Mouse (Mus musculus) kidney, postnatal 36 days (tissue): ENCODE data around the gene Ap1s3.
A peak's percentile ranks its signal among the peaks of the same experiment; 100 is the strongest.
"Not testable (repeated sequence)": the region's sequence is repeated elsewhere in the genome, so short reads cannot be mapped to it uniquely, and the experiment has no call there.

Experiments used
- DNase-seq, 2 experiments: peaks; one replicate each; pipeline ENCODE4 v3.0.0; 2021 to 2022; ENCODE audit warnings: mixed read lengths in 2 of 2

Gene Ap1s3

DNA sequence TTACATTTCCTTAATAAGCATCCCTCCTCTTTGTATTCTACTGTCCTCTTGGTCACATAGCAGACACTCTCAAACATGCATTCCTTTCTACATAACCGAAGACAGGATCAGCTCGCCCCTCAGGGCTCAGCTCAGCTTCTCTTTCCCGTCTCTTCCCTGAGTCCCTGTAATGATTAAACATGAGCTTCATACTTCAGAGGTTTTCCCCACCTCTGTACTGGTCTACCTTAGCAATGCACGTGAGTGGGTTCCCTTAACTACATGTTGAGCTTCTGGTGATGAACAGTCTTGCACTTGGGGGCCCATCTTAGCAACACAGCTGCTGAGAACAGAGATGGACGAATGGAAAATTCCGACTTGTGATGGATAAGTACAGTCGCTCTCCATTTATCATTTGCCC lies 12.2 kb downstream of the Ap1s3 start:
- no peak for DNase-seq

DNA sequence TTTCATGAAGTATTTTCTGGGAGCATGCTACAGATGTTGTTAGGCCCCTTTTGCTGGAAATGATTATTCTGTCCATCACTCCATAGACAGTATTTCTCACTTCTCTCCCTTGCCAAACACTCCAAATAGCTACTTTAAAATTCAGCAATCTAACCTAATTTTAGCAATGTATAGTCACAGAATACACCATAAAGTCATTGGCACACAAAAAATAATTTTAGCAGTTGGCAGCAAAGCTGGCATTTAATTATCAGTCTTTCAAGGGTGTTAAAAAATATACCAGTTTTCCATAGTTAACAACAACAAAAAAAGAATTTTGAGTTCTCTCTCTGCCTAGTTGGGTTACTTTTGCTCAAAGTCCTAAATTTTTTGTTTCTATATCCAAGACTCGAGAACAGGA lies 14.4 kb downstream of the Ap1s3 start:
- DNase-seq = no peak

DNA sequence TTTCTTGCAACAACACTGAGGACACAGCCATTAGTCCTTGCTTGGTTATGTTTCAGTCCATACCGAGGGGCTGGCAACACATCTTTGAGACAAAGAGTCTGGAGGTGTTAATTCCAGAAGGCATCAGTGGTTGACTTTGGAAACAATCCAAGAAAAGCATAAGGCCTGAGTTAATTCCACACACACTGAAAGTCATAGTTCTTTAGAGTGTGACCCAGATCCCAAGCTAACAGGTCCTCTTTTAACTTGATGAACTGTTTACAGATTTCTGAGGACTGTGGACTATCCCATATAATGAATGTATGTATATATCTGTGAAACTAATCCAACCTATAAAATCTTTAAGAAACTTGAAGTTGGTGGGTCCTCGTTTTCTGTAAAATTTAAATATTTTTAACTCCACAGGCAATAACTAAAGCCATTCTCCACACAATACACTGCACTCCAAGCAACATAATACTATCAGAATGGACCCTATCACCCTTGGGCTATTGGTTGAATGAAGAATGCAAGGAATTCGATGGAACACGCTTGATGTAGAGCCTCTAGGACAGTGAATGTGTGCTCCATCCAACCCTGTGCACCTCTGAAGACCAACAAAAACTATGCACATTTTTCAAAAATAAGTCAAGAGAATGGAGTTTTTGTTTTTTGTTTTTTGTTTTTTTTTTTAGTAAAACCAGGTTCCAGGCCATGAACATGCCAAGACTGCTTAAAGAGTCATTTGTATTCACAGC lies 15.8 kb downstream of the Ap1s3 start:
- no peak for DNase-seq

DNA sequence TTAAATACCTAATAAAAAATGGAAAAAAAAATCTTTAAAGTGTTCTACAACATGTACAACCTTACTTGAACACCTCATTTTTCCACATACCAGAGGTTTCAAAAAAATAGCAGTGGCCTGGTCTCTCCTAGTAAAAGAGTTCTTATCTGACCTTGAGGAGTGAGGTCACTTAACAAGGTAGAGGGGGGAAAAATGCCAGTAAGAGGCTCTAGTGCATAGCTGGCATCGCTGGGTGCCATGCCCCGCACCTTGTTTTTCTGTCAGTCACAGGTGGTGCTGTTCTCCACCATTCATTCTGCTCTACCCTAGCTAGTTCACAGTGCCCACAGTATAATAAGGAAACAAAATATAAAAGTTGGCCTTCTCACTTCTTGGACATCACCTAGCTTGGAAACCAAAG lies 16.8 kb downstream of the Ap1s3 start:
- no peak for DNase-seq

DNA sequence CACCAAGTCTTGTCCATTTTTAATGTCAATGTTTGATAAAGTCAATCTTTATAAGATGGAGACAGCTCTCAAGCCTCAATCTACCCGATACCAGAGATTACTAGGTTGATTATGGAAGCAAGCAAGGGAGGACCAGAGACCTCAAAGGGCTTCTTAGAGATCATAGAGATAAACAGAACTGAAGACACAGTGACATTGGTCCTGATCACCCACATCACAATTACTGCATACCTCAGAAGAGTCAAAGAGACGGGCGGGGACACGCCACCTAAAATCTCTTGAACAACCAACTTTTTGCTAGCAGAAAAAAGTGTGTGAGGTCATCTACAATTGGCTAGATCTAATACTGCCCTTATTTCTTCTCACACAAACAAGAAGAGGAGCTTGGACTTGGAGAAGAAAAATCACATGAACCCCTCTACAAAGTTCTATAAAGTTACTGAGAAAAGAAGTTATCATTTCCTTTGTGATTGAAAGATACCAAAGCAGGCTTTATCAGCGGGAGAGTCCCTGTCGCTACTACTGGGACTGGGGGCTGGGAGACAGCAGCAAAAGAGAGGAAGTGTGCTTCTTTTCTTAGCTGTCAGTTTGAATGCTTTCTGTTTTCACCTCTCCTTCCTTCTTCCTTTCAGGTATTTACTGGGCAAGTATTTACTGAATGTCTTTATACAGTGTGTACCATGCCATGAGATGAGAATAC lies 28.2 kb downstream of the Ap1s3 start:
- DNase-seq = no peak

DNA sequence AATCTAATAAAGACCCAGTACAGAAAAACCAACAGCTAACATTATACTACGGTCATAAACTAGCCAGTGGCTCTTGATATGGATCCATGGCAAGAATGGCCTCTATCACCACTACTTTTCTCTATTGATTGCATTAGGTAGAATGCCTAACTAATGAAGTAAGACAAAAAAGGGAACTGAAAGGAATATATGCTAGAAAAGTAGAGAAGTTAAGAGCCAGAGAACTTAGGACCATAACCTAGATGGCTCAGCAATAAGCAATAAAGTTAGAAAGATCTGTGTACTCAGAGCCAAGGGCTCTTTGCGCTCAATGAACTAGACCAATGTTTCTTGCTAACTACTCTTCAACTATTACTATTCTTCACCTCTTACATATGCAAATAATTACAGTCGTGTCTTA lies 29.1 kb downstream of the Ap1s3 start:
- no peak for DNase-seq

DNA sequence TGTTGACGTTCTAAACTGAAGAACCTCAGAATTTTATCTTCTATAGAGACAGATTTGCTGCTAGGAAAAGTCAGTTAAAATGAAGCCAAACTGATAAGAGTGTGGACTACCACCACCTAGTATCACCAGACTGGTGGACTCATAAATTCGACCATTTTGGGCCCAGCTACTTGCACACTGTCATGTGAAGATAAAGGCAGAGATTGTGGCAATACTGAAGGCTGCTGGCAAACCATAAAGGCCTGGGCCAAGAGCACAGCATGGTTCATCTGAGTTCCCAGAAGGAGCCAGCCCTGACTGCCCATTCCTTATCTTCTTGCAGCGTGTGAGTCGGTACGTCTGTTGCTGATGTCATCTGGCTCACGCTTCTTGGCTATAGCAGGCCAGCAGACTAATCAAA lies 30.4 kb downstream of the Ap1s3 start:
- no peak for DNase-seq

DNA sequence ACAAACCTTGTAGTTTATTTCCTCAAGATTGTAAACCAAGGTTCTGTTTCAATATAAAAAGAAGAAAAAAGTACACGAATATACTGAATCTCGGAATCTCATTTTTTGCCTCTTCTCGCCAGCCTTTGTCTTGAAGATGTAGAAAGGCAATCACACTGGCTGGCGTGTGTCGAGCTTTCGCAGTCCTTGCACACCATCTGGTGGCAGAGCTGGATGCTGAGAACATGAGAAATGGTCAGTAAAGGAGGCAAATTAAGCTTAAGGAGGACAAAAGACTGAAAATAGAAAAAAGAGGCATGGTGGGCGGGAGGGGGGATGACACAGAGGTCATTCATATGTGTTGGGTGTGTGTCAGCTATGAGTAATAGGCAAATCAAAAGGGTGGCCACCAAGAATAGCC lies 31.6 kb downstream of the Ap1s3 start:
- DNase-seq = peak; percentile 27 to 72

DNA sequence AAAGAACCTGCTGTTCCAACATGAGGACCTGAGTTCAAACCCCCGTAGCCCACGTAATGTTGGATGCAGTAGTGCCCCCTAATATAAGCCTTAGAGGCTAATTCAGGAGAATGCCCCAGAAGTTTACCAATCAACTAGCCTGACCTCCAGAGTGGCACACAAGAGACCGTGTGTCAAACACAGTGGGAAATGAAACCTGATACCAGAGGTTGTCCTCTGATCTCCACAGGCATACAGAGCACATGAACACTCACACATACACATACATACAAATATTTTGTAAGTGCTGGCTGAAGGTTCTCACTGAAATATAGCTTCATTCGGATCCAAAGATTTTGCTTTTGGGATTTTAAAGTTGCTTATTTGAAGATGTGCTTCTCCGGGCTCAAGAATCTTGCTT lies 32.1 kb downstream of the Ap1s3 start:
- no peak for DNase-seq

DNA sequence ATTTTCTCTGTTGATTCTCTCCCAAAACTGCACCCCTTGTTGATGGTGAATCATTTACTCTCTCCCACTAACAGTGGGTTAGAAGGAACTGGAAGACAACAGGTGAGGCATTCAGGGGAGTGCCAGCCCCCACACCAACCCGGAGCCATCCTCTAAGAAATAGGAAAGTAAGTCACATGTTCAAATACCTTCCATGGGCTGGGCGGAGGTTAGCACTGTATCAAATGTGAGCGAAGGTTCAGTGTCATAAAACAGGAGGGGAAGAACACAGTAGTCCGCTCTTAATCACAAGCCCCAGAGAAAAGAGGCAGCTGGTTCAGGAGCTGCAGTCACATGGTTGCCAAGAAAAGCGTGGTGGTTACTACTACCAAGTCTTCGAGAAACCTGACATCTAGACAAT lies 32.7 kb downstream of the Ap1s3 start:
- no peak for DNase-seq

DNA sequence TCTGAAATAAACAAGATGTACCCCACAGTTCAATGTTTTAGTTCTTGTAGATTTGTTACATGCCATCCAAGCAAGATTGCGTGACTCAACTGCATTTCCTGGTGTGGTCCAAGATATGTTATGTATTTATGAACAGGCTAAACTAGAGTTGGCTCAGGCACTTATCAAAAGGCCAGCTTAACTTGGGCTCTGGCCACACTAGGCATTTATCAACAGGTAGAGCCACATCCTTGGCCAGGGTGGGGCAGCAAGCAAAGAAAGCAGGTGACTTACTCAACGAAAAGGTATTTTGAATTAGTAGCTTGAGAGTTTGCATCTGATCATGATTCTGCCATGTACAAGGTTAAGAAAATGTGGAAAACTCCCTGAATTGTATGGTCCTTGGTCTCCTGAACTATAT lies 34.0 kb downstream of the Ap1s3 start:
- no peak for DNase-seq

DNA sequence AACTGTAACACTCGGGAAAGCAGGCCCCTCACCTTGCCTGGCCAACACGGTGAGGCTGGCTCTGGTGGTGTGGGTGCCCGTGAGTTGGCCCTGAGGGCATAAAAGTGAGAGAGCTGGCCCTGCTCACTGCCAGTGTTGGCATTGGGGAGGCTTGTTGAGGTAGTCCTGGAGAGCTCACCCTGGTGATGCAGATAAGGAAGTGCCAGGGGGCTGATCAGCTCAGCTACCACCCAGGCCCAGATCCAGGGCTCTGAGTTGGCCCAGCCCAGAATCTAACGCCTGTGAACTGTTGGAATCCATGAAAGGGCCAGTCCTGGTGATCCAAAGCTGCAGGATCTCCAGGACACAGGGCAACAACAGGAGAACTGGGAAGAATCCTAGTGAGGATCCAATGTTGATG lies 40.3 kb downstream of the Ap1s3 start:
- DNase-seq = no peak

DNA sequence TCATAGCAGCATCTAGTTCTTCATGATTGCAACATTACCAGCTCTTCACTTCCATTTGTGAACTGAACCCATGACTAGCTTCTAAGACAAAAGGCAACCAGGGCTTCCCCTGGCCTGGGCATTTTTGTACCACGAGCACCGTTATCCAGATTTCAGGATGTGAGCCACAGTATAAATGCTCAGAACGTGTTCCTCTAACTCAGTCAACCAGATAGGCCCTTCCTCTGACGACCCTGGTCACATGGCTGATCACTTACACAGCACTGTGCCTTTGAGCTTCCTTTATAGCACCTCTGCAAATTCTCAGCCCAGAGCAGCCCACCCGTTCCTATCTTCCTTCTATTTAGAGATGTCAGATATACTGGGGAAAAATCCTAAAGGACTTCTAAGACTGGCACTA lies 42.0 kb downstream of the Ap1s3 start:
- no peak for DNase-seq

DNA sequence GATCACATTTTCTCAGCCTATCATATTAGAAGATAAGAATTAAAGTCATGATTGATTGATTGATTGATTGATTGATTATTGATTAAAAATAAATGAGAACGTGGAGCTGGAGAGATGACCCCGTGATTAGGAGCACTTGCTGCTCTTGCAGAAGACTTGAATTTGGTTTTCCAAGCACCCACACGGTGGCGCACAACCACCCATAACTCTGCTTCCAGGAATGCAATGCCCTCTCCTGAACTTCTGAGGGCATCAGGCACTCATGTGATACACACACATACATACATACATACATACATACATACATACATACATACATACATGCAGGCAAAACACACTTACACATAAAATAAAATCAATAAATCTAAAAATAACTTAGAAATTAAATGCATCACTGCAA lies 45.6 kb downstream of the Ap1s3 start:
- DNase-seq = peak; percentile 24 to 70

DNA sequence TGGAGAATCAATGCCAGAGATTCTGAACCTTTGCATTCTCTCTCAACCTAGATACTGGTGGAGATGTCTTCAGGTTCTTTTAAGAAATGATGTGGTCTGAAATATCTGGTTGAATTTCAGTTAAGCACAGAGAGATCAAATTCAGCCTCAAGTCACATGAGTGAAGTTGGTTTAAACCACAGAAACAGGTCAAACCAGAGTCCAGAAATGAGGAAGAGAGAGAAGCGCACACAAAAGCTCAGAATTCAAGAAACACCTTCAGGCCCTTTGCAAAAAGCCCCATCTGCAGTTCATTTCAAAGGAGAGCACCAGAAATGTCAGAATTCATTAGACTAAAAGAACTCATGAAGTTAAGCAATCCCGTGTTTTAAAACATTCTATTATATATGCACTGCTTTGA lies 52.3 kb downstream of the Ap1s3 start:
- DNase-seq = no peak

DNA sequence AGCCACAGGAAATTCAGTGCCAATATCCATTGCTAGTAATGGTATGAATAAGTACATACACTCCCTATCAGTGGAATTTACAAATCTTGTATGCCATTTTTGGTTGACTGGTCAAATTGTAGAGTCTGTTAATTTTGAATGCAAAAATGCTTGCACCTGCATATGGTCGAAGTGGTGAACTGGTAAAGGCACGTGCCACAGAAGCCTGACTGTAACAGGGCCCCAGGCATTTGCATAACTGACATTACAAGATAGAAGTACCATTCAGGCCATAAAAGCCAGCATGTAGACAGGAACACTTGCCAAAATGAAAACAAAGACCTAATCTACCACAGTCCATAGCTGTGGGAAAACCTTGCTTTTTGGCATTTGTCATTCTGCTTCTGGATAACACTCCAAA lies 55.3 kb downstream of the Ap1s3 start:
- peak; percentile 8 to 10 for DNase-seq

DNA sequence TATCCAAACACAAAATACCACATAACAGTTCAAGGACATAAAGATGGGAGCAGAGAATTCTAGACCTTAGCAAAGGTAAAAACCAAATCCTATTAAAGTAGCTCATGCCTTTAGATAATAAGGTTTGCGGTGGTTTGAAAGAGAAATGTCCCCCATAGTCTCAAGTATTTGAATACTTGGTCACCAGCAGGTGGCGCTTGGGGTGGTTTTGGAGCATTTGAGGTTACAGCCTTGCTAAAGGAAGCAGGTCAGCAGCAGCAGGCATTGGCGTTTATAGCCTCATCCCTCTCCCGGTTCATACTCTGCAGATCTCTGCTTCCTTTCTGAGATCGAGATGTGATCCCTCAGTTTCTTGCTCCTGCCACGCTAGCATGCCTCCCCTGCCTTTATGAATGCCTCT lies 57.3 kb downstream of the Ap1s3 start:
- DNase-seq = no peak

DNA sequence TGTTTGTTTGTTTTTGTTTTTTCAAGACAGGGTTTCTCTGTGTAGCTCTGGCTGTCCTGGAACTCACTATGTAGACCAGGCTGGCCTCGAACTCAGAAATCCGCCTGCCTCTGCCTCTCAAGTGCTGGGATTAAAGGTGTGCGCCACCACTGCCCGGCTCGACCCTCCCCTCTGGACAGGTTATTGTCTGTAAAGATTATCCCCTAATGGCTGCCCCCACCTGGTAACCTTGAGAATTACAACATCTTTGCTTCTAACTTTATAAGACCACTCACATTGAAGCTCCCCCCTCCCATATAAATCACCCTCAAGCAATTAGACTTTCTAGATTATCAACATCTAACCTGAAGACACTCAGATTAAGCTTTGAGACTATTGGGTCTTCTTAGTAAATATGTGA lies 60.5 kb downstream of the Ap1s3 start:
- DNase-seq = peak; percentile 5 to 33

DNA sequence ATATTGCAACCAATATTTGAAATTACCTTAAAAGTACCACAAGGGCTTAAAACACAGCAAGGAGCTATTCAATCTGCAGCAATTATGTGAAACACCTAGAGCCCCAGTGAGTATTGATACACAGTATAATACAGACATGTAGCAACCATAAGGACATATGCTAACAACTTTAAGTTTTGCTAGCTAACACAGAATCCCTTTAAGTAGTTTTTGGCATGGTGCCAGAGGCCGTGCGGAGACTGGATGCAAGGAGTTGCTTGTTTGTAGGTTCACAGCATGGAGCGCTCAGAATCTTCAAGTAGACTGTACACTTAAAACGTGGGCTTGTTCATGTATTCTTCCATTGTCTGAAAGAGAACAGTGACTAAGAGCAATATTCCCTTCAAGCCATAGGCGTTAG lies 62.9 kb downstream of the Ap1s3 start:
- not testable (repeated sequence) for DNase-seq

DNA sequence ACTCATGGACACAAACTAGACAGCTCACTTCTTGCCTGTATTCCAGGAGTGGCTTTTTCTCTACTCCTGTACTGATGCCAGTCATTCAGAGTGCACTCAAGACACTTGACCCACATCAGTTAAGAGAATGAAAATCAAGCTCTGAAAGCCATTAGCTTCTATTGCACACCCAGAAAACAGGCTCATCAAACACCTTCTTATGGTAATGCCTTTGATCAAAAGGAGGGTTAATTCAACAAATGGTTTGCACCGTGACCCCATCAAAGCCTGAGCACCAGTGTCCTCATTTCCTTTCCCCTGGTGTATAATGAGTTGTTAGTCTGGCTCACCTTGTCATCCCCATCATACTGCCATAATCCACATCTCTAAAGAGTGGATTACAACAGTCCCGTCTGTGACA lies 69.3 kb downstream of the Ap1s3 start:
- no peak for DNase-seq

DNA sequence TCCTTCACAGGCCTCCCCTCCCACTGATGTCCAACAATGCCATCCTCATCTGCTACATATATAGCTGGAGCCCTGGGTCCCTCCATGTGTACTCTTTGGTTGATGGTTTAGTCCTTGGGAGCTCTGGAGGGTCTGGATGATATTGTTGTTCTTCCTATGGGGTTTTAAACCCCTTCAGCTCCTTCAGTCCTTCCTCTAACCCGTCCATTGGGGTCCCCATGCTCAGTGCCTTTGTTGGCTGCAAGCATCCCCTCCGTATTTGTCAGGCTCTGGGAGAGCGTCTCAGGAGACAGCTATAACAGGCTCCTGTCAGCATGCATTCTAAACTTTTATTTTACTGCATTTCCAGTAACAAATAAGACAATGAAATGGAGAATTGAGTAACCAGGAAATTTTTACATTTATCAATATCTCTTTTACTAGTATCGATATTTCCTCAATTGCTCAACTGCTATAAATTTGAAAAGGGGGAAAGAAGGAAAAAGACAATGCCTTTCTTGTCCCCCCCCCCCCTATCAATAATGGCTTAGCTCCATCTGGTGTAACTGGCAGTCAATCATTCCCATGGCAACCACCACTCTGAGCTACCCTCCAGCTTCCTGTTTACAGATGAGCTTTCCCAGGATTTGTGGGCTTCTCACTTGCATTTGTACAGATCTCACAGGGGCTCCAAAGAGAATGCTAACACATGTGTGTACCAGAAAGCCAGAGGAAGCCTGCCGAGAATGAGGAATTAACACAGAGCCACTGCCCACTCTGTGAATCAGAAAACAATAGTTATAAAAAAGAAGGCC lies 73.2 kb downstream of the Ap1s3 start:
- DNase-seq = no peak

DNA sequence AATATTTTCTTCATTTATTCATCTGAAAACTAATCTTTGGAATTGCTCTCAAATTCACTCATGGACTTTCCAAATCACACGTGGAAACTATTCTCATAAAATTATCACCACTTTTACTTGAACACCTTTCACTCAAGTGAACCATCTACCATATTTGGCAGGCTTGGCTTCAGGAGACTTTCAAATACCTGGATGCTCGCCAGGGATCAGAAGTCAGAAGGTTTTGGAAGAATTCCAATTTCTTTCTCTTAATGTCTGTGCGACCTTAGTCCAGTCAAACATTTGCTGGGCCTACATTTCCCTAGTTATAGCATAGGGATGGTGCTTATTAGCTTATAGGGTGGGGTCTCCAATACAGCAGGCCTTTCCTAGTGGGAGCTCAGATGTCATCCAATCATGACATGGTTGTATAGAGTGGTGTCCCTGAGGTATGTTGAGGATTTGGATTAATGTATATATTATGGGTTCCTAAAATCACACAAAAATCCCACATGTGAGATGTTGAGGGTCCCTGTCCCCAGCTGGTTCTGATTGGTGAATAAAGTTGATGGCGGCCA lies 79.0 kb downstream of the Ap1s3 start:
- peak; percentile 77 to 87 for DNase-seq

DNA sequence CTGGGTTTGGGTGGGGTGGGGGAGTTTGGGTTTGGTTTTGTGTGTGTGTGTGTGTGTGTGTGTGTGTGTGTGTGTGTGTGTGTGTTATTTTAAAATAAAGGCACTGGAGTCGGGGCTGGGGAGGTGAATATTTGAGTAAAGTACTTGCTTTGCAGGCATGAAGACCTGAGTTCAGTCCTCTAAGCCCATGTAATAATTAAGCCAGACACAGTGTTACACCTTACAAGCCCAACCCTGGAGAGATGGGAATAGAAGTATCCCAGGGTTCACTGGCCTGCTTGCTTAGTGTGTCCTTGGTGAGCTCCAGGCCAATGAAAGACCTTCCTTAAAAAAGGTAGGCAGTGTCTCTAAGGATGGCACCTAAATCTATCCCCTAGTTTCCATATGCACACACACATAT lies 80.7 kb downstream of the Ap1s3 start:
- peak; percentile 11 to 41 for DNase-seq
